Mouse (Mus musculus): Measurements from ENCODE around the gene Sufu. TPM values are rescaled to one million over a fixed set of nuclear protein-coding genes. Genes with fewer than 3 reads are reported as not detected.

Gene Sufu
- total RNA-seq, 2 experiments from 2014 or later, result 10.8 to 12.7 TPM

- DNase-seq, result no peak
- intact Hi-C loops (cut with DNase I), result no loop called here
These were observed 58.9 kb downstream of the Sufu start for GRCm38 (mm10) chr19:46455556-46455955.

GRCm38 (mm10) chr19:46456018-46456735 is 59.5 kb downstream of the Sufu start:
- intact Hi-C loops (cut with DNase I), result loop anchor here (2.0 kb wide), 2 partner anchors 21 to 43 kb away; no protein-coding TSS in a partner anchor
- peak in 1 of 2 experiments; percentile 17 for DNase-seq

- DNase-seq, result peak in 1 of 2 experiments; percentile 44
- intact Hi-C loops (cut with DNase I), result loop anchor here (2.0 kb wide), 2 partner anchors 19 to 41 kb away; no protein-coding TSS in a partner anchor
These were observed 61.1 kb downstream of the Sufu start for GRCm38 (mm10) chr19:46457798-46458197.

GRCm38 (mm10) chr19:46459256-46459655 is 62.6 kb downstream of the Sufu start:
- no peak for DNase-seq
- intact Hi-C loops (cut with DNase I), result no loop called here

- intact Hi-C loops (cut with DNase I), result loop anchor here (2.0 kb wide), 1 partner anchor 25 kb away; no protein-coding TSS in a partner anchor
- DNase-seq, result peak; percentile 59 to 67
These were observed 63.2 kb downstream of the Sufu start for GRCm38 (mm10) chr19:46459889-46460288.

GRCm38 (mm10) chr19:46462574-46462973 is 65.9 kb downstream of the Sufu start:
- no peak for DNase-seq
- intact Hi-C loops (cut with DNase I), result no loop called here

- intact Hi-C loops (cut with DNase I), result no loop called here
- DNase-seq, result no peak
These were observed 66.8 kb downstream of the Sufu start for GRCm38 (mm10) chr19:46463446-46463845.

- no peak for DNase-seq
These were observed 69.5 kb downstream of the Sufu start for GRCm38 (mm10) chr19:46466160-46466559.

GRCm38 (mm10) chr19:46467051-46467503 is 70.4 kb downstream of the Sufu start:
- no peak for DNase-seq
- intact Hi-C loops (cut with DNase I), result no loop called here

More at GRCm38 (mm10) chr19:46466160-46466559, 69.5 kb downstream of the Sufu start:
- intact Hi-C loops (cut with DNase I), result no loop called here

- intact Hi-C loops (cut with DNase I), result no loop called here
- no peak for DNase-seq
These were observed 73.9 kb downstream of the Sufu start for GRCm38 (mm10) chr19:46470364-46471240.

- intact Hi-C loops (cut with DNase I), result no loop called here
- no peak for DNase-seq
These were observed 74.8 kb downstream of the Sufu start for GRCm38 (mm10) chr19:46471324-46472093.

- intact Hi-C loops (cut with DNase I), result loop anchor here (2.0 kb wide), 1 partner anchor 21 kb away; no protein-coding TSS in a partner anchor
- no peak for DNase-seq
These were observed 80.7 kb downstream of the Sufu start for GRCm38 (mm10) chr19:46477432-46477845.

GRCm38 (mm10) chr19:46478242-46478641 is 81.5 kb downstream of the Sufu start:
- DNase-seq, result peak; percentile 68 to 72
- intact Hi-C loops (cut with DNase I), result loop anchor here (2.0 kb wide), 1 partner anchor 49 kb away; no protein-coding TSS in a partner anchor

- DNase-seq, result peak in 1 of 2 experiments; percentile 65
- intact Hi-C loops (cut with DNase I), result loop anchor here (2.0 kb wide), 1 partner anchor 48 kb away; no protein-coding TSS in a partner anchor
These were observed 82.1 kb downstream of the Sufu start for GRCm38 (mm10) chr19:46478826-46479225.

GRCm38 (mm10) chr19:46479306-46480075 is 82.8 kb downstream of the Sufu start:
- intact Hi-C loops (cut with DNase I), result loop anchor here (2.0 kb wide), 1 partner anchor 47 kb away; no protein-coding TSS in a partner anchor
- DNase-seq, result peak in 1 of 2 experiments; percentile 38

- intact Hi-C loops (cut with DNase I), result no loop called here
- no peak for DNase-seq
These were observed 84.1 kb downstream of the Sufu start for GRCm38 (mm10) chr19:46480624-46481345.

GRCm38 (mm10) chr19:46481352-46481751 is 84.7 kb downstream of the Sufu start:
- no peak for DNase-seq
- intact Hi-C loops (cut with DNase I), result no loop called here

- intact Hi-C loops (cut with DNase I), result no loop called here
- no peak for DNase-seq
These were observed 85.1 kb downstream of the Sufu start for GRCm38 (mm10) chr19:46481756-46482155.

Measured in heart, postnatal 36 days (tissue).